In the genomic region with DNA sequence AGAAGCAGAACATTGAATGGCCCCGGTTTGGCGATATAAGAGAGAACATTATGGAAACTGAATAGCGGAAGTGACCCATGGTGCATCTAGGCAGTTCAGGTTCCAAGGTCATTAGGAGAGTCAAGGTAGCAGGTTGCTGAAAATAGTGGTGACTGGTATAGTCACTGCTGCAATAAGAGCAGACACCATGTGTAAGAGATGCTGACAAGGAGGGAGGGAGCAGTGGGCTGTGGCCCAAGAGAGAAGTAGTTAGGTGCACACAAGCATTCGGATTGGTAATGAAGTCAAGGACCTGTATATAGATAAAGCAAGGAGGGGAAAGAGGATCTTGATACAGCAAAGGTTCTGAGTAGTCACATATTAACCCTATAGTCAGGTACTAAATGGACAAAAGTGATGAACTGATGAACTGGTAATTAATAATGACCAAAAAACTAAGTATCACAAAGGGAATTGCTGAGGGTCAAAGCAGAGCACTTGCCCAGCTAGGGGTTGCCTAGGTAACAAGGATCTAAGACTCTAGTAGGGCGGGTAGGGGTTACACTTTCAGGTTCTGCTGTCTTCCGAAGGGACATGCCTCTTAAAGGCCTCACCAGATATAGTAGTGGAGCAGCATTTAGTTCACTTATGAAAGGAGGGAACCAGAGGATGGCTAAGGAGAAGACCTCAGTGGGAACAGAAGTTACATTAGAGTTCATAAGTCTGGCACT, we compare ENCODE assay signal across 8 mouse cellular contexts.
DNase-seq lines count a peak whose midpoint lies in the region; ATAC-seq and TF ChIP-seq lines count a peak whose summit lies in the region.

No protein-coding gene starts in this region.

- no peak for TF ChIP-seq EP300 in heart, adult 2 months (IDR thresholded peaks at IDR 0.05; ENCODE audit: insufficient read depth, low read depth, low read length)

- no peak for ATAC-seq in lung, embryonic 16.5 days (ENCODE audit: low read depth)
- no peak for ATAC-seq in embryonic facial prominence, embryonic 13.5 days (ENCODE audit: insufficient number of reproducible peaks, insufficient read depth, low FRiP score, low TSS enrichment, low read depth)
- ATAC-seq in midbrain, embryonic 16.5 days: peak; percentile 26; the same call in 1 of the 2 replicates

- no peak for TF ChIP-seq CTCF in heart, adult 2 months (IDR thresholded peaks at IDR 0.05)

- H3K9ac ChIP-seq in heart, adult 2 months (ENCODE audit: low read depth, low read length): no peak overlapping the region
- no peak overlapping the region for H3K9ac ChIP-seq in lung, embryonic 16.5 days (ENCODE audit: low read length)
- no peak overlapping the region for H3K9ac ChIP-seq in embryonic facial prominence, embryonic 13.5 days
- H3K9ac ChIP-seq in midbrain, embryonic 16.5 days (ENCODE audit: low read depth, low read length): no peak overlapping the region

- WGBS in heart, adult 2 months: 91% methylated on average over 6 of the region's 6 CpGs
- WGBS in lung, embryonic 16.5 days: 77% methylated on average over 6 of the region's 6 CpGs
- WGBS in embryonic facial prominence, embryonic 13.5 days: 88% methylated on average over 6 of the region's 6 CpGs
- 86% methylated on average over 6 of the region's 6 CpGs for WGBS in midbrain, embryonic 16.5 days

- intact Hi-C loops in heart, adult 2 months (cut with DNase I): loop anchor here (1.0 to 10.0 kb wide), 2 partner anchors 152 to 508 kb away; a partner anchor contains a TSS

- DNase-seq in heart, adult 2 months: no peak
- no peak for DNase-seq in heart, adult 8-10 months (ENCODE audit: low spot score)
- DNase-seq in lung, postnatal 25 days (ENCODE audit: low spot score): no peak
- DNase-seq in cerebellum, postnatal 14 days: no peak
- no peak for DNase-seq in cerebellum, postnatal 10 days

- no peak overlapping the region for H3K4me2 ChIP-seq in lung, embryonic 16.5 days (ENCODE audit: low read depth, low read length)
- H3K4me2 ChIP-seq in embryonic facial prominence, embryonic 13.5 days: no peak overlapping the region
- no peak overlapping the region for H3K4me2 ChIP-seq in midbrain, embryonic 16.5 days (ENCODE audit: low read length)

- H3K27ac ChIP-seq in heart, adult 2 months: peak overlapping the region; percentile 9; the same call in 1 of the 2 replicates
- 0 out of 2 replicates have a peak overlapping the region, but pooled peaks have one; percentile 3 for H3K27ac ChIP-seq in lung, embryonic 16.5 days (ENCODE audit: low read length)
- H3K27ac ChIP-seq in embryonic facial prominence, embryonic 13.5 days: peak overlapping the region; percentile 74
- H3K27ac ChIP-seq in midbrain, embryonic 16.5 days (ENCODE audit: low read length): no peak overlapping the region

- H3K36me3 ChIP-seq in heart, adult 2 months (ENCODE audit: control insufficient read depth, insufficient read depth, low read length): peaks cover 12% of the 10 kb centered on the region; the same call in 1 of the 2 replicates
- H3K36me3 ChIP-seq in lung, embryonic 16.5 days (ENCODE audit: control insufficient read depth, insufficient read depth, low read length): peaks cover 15% of the 10 kb centered on the region
- peaks cover 51% of the 10 kb centered on the region for H3K36me3 ChIP-seq in embryonic facial prominence, embryonic 13.5 days
- no peaks in the 10 kb centered on the region for H3K36me3 ChIP-seq in midbrain, embryonic 16.5 days (ENCODE audit: control insufficient read depth, insufficient read depth, low read length)

- no peaks in the 10 kb centered on the region for H3K79me2 ChIP-seq in heart, adult 2 months (replicated peaks; ENCODE audit: control insufficient read depth, insufficient read depth, low read length)

- no peaks in the 10 kb centered on the region for H3K27me3 ChIP-seq in heart, adult 2 months (ENCODE audit: control insufficient read depth, insufficient read depth, low read length)
- H3K27me3 ChIP-seq in lung, embryonic 16.5 days (ENCODE audit: control insufficient read depth, insufficient read depth, low read depth, low read length): no peaks in the 10 kb centered on the region
- H3K27me3 ChIP-seq in embryonic facial prominence, embryonic 13.5 days: no peaks in the 10 kb centered on the region
- H3K27me3 ChIP-seq in midbrain, embryonic 16.5 days (ENCODE audit: control insufficient read depth, insufficient read depth, low read depth, low read length): no peaks in the 10 kb centered on the region

- TF ChIP-seq POLR2A in heart, adult 2 months (IDR thresholded peaks at IDR 0.05; ENCODE audit: insufficient read depth, low read depth, low read length): no peak

- H3K4me1 ChIP-seq in heart, adult 2 months (ENCODE audit: control insufficient read depth, insufficient read depth, low read length): peaks cover 5% of the 10 kb centered on the region
- 0 out of 2 replicates have a peak, but pooled peaks cover 5% of the 10 kb centered on the region for H3K4me1 ChIP-seq in lung, embryonic 16.5 days (replicated peaks; ENCODE audit: control insufficient read depth, insufficient read depth, low read length)
- H3K4me1 ChIP-seq in embryonic facial prominence, embryonic 13.5 days: no peaks in the 10 kb centered on the region
- H3K4me1 ChIP-seq in midbrain, embryonic 16.5 days (ENCODE audit: control insufficient read depth, insufficient read depth, low read length): peaks cover 3% of the 10 kb centered on the region; the same call in 1 of the 2 replicates

- H3K9me3 ChIP-seq in lung, embryonic 16.5 days (ENCODE audit: control insufficient read depth, low read length): no peaks in the 10 kb centered on the region
- H3K9me3 ChIP-seq in embryonic facial prominence, embryonic 13.5 days: peaks cover 8% of the 10 kb centered on the region; the same call in 1 of the 2 replicates
- peaks cover 2% of the 10 kb centered on the region; the same call in 1 of the 2 replicates for H3K9me3 ChIP-seq in midbrain, embryonic 16.5 days (replicated peaks; ENCODE audit: control insufficient read depth, low read length, poor library complexity, severe bottlenecking)

- no peak overlapping the region for H3K4me3 ChIP-seq in heart, adult 2 months
- no peak overlapping the region for H3K4me3 ChIP-seq in lung, embryonic 16.5 days (ENCODE audit: low read length)
- H3K4me3 ChIP-seq in embryonic facial prominence, embryonic 13.5 days: no peak overlapping the region
- no peak overlapping the region for H3K4me3 ChIP-seq in midbrain, embryonic 16.5 days (ENCODE audit: low read depth, low read length)
